Mouse (Mus musculus) frontal cortex, adult (tissue): ENCODE results near the gene Arl6ip5.
"Not testable (repeated sequence)": the region's sequence is repeated elsewhere in the genome, so short reads cannot be mapped to it uniquely, and the experiment has no call there.

Experiments
- ATAC-seq: cut with Nextera tagmentation; 2 replicates; pipeline ENCODE4 v1.9.2; 2017; ENCODE audit warnings: mild to moderate bottlenecking, moderate library complexity, mixed read lengths; ENCODE audit not compliant: low TSS enrichment

Gene Arl6ip5

DNA sequence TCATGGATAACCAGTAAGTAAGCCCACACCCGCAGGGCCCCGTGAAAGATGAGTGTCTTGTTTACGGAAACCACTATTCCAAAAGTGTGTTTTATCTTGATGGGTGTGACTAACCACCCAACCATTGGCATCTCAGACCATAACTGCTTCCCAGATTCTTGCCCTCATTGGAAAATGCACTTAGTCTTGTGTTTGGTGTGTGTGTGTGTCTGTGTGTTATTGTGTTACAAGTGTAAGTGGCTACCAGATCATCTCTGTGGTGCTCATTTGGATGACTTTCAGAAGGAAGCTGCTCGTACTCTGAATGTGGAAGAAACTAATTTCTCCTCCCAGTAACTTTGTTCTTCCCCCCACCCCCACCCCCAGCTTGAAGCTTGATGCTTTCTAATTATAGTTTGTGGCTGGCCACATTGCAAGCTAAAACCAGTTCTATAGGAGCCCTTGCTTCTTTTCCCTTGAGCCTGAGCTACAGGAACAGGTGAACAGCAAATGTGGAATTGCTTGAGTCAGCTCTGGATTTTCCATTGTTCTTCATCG, 12.5 kb downstream of the Arl6ip5 start:
- ATAC-seq, result 0 out of 2 replicates have a peak, but pooled peaks have one; percentile 14

DNA sequence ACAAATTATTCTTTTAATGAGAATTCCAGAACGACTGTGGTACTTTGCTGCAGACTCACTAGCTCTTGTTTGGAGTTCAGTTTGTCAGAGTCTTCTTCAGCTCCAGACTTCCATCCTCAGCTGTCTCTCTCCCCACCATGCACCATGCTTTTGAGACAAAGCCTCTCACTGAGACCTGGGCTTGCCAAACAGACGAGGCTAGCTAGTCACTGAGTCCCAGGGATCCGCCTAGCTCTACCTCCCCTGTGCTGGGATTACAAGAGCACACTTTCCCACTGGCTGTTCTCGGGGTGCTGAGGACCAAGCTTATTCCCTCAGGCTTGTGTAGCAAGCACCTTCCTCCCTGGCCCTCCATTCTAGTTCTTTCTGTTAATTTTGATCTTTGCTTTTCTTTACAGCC, 13.1 kb downstream of the Arl6ip5 start:
- ATAC-seq, result no peak

GRCm38 (mm10) chr6:97224505-97224904, 14.0 kb downstream of the Arl6ip5 start:
- ATAC-seq, result no peak

DNA sequence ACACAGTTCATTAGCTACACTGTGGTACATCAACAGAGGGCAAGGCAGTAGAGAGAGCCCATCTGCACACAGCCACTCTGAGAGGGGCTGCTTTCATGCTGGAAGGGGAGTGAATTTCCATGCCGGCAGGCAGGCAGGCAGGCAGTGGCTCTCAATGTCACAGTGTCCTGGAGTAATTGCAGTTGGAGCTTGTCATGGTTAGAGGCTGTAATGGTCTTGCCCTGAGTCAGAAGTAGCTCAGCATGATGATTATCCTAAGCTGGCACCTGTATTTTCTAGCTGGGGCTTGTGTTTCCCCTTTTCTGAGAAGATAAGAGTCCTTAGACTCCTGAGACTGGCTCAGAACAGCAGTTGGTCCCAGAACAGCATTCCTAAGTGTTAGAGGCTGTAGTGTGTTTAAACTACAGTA, 15.6 kb downstream of the Arl6ip5 start:
- no peak for ATAC-seq

- no peak for ATAC-seq
Measured at GRCm38 (mm10) chr6:97227067-97227847, 16.8 kb downstream of the Arl6ip5 start.

DNA sequence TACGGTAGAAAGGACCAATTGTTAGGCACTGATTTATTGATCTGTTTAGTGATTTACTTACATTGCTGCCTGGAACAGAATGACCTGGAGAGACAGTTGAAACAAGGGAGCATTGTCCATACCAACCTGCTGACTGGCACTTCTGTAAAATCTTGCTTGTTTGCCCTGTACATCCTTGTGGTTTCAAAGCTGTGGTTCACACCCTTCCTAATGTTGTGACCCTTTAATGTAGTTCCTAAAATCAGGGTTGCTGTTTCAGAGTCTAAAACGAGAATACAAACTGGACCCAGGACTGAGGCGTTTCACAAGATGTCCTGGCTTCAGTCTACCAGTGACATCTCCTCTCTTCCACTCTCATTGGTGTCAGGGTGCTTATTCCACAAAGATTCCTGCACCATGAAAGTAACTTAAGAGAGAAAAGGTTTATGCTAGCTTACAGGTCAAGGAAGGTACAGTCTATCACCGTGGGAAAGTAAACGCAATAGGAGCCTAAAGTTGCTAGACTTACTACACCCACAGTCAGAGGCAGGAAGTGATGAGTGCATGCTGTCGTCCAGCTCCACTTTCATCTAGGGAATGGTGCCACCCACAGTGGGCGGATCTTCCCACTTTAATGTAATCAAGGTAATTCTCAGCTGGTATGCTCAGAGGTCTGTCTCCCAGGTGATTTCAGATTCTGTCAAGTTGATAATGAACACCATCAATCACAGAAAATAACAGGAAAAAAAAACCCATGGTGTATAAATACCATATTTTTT, 24.6 kb downstream of the Arl6ip5 start:
- ATAC-seq, result no peak

- no peak for ATAC-seq
Measured at GRCm38 (mm10) chr6:97236088-97236487, 25.6 kb downstream of the Arl6ip5 start.

DNA sequence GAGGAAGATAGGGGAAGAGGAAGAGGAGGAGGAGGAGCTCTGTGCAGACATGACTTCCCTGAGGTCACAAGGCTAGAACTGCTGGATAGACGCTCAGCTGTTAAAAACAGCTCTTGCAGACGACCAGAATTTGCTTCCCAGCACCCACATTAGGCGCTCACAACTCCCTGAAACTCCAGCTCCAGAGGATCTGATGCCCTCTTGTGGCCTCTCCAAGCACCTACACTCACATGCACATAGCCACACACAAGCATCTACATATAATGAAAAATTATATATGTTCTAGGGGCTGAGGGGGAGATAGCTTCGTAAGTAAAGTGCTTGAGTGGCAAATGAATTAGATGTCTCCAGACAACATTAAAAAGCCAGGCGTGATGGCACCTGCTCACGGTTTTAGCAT, 28.9 kb downstream of the Arl6ip5 start:
- no peak for ATAC-seq

- no peak for ATAC-seq
Measured at GRCm38 (mm10) chr6:97240092-97240491, 29.6 kb downstream of the Arl6ip5 start.

DNA sequence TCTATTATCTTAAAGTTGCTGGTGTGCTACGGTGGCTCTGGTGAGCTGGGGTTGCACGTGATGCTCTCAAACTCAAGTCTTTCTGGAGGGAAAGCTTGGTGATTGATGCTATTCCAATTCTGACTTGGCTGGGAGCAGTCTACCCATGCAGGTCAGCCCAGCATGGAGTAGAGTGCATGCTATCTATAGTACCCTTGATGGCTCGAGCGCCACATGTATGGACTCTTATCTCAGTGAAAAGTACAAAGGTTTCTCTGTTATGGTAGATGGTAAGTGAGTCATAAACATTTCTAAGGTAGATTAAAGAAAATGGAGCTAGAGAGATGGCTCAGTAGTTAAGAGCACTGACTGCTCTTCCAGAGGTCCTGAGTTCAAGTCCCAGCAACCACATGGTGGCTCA, 32.0 kb downstream of the Arl6ip5 start:
- no peak for ATAC-seq

DNA sequence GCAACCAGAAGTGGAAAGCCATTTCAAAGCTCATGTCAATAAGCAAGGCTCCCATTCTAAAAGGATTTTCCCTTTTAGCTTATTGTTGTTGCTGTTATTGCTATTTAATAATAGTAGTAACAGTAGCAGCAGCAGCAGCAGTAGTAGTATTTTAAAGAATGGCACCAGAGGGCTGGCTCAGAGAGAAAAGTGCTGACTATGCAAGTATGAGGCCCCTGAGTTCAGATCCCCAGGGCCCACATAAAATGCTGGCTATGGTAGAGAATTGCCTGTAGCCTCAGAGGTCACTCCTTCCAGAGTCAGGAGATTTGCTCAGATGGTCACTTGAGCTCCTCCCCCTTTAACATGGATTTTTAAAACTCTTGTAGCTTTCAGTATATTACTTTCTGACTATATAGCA, 34.7 kb downstream of the Arl6ip5 start:
- ATAC-seq, result no peak

DNA sequence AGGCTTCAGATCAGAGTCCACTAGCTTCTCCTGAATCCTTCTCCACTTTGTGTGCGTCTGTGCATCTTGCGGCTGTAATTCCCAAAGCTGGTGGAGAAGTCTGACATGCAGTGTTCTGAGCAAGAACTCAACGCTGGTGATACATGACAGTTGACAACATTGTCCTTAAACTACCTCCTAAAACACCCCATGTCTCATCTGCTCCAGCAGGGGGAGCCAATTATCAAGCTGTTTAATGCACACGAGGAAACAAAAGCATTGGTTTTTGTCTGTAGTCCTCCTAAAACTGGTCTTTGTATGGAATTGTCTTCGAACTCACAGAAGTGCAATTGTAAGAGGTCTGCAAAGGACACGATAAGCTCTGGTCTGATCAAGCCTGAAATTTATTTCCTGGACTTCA, 40.5 kb downstream of the Arl6ip5 start:
- peak; percentile 80 for ATAC-seq

- ATAC-seq, result no peak
Measured at GRCm38 (mm10) chr6:97252086-97252485, 41.6 kb downstream of the Arl6ip5 start.

GRCm38 (mm10) chr6:97252711-97253221, 42.3 kb downstream of the Arl6ip5 start, which contains the start of gene Lmod3:
TSS of gene Lmod3 (minus strand) at chr6:97252759.
- ATAC-seq, result peak; percentile 86

DNA sequence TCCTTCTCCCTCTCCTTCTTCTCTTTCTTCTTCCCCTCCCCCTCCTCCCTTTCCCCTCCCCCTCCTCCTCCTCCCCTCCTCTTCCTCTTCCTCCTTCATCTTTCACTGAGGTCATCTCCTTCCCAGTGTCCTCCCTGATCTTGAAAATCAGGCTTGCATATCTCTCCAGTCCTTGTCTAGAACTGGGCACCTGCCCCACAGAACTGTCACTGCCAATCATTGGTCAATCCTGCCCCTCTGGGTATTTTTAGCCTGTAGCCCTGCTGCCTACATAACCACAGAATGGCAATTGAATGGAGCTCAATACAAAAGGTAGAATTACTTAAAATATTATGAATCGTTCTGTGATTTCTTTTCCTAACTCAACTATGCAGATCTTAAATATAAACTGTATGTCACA, 48.0 kb downstream of the Arl6ip5 start:
- no peak for ATAC-seq

- not testable (repeated sequence) for ATAC-seq
Measured at GRCm38 (mm10) chr6:97259926-97260325, 49.4 kb downstream of the Arl6ip5 start.

DNA sequence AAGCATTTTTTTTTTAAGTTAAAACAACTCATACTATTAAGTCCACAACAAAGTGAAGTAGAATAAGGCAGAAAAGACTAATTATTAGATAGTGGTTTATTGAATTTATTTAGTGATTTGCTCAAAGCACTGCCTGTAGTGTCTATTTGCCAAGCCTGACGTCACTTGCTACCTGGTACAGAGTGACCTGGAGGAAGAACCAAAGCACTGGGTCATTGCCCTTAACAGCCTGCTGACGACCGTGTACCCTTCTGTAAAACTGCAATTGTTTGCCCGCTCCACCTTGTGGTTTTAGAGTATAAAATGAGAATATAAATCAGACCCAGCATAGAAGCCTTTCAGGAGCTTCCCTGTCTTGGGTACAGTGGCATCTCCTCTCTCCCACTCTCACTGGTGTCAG, 51.7 kb downstream of the Arl6ip5 start:
- no peak for ATAC-seq

- not testable (repeated sequence) for ATAC-seq
Measured at GRCm38 (mm10) chr6:97263750-97264149, 53.3 kb downstream of the Arl6ip5 start.

- ATAC-seq, result no peak
Measured at GRCm38 (mm10) chr6:97265240-97265639, 54.8 kb downstream of the Arl6ip5 start.

- no peak for ATAC-seq
Measured at GRCm38 (mm10) chr6:97265705-97266104, 55.2 kb downstream of the Arl6ip5 start.

GRCm38 (mm10) chr6:97266661-97267060, 56.2 kb downstream of the Arl6ip5 start:
- ATAC-seq, result no peak

DNA sequence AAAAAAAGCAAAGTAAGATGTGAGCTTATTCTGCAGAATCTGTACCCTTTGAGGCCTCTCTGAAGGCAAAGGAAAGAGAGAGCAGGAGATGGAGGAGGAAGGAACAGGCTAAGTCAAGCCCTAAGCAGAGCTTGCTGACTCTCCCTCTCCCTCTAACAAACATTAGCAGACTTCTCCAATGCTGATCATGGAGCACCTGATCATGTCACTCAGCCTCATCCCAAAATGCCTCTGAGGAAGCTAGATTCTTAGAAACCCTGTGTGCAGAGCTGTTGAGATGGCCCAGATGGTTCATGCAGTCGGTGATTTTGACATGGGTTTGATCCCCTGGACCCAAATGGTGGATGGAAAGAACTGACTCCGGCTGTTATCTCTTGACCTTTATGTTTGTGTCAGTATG, 56.6 kb downstream of the Arl6ip5 start:
- ATAC-seq, result no peak

DNA sequence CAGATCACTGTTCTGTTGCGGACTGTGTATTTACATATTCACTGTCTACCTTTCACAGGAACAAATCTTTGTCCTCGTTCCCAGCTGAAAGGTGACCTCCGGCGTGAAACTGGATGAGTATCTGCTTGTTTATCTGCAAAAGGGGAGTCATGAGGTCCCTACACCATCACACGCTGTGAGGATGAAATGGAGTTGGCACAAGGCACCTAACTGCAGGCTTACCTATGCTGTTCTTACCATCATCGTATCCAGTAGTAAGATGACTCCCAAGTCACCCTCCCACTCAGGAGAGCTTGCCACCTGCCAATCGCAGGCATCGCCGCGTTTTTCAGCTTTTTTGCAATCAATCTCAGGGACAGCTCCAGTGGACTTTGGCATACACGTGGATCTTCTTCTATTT, 59.1 kb downstream of the Arl6ip5 start:
- no peak for ATAC-seq
